Mouse (Mus musculus) neural tube, embryonic 13.5 days (tissue): Measurements from ENCODE around the gene Mcrip1. TPM values are rescaled to one million over a fixed set of nuclear protein-coding genes. Genes with fewer than 3 reads are reported as not detected.

Experiments
- ATAC-seq: fragments of 200-750 bp; cut with Nextera tagmentation; 2 replicates; pipeline ENCODE4 v1.8.0; 2017; ENCODE audit warnings: low read depth, mild to moderate bottlenecking, moderate TSS enrichment, moderate library complexity
- H3K27ac ChIP-seq: fragments of 300-500 bp; sonication (generic); replicated peaks from 2 replicates; pipeline ENCODE4 v1.5.1; 2015; ENCODE audit warnings: moderate library complexity, mild to moderate bottlenecking, inconsistent platforms
- H3K27me3 ChIP-seq: fragments of 300-500 bp; sonication (generic); 2 replicates; pipeline ENCODE4 v1.6.1; 2015; ENCODE audit warnings: mild to moderate bottlenecking, inconsistent platforms
- H3K36me3 ChIP-seq: fragments of 300-500 bp; sonication (generic); 2 replicates; pipeline ENCODE4 v1.6.1; 2015; ENCODE audit warnings: mild to moderate bottlenecking, inconsistent platforms
- H3K4me1 ChIP-seq: fragments of 300-500 bp; sonication (generic); replicated peaks from 2 replicates; pipeline ENCODE4 v1.6.1; 2015; ENCODE audit warnings: inconsistent platforms
- H3K4me2 ChIP-seq: fragments of 300-500 bp; sonication (generic); 2 replicates; pipeline ENCODE4 v1.6.1; 2015; ENCODE audit warnings: inconsistent platforms, mild to moderate bottlenecking, moderate library complexity
- H3K4me3 ChIP-seq: fragments of 300-500 bp; sonication (generic); 2 replicates; pipeline ENCODE4 v1.5.1; 2015; ENCODE audit warnings: mild to moderate bottlenecking, inconsistent platforms
- H3K9ac ChIP-seq: fragments of 300-500 bp; sonication (generic); 2 replicates; pipeline ENCODE4 v1.6.1; 2015; ENCODE audit warnings: moderate library complexity, mild to moderate bottlenecking, inconsistent platforms
- H3K9me3 ChIP-seq: fragments of 300-500 bp; sonication (generic); 2 replicates; pipeline ENCODE4 v1.6.1; 2016; ENCODE audit warnings: inconsistent platforms
- WGBS: fragments of 180-500 bp; shearing (Covaris S2); methylation state at CpG from one replicate; pipeline ENCODE4 v1.1.7; 2015; 5-methylcytosine and 5-hydroxymethylcytosine counted together
- polyA plus RNA-seq: library from polyadenylated mRNA; unstranded; fragments of >200 nt; fragmentation: Nextera tagmentation; extraction: Ambion mirVana; gene quantifications from 2 replicates; pipeline ENCODE4 v1.2.1, GENCODE M21; 2015

Mcrip1 gene
- polyA plus RNA-seq, 1 experiment from 2014 or later = 236 TPM

DNA sequence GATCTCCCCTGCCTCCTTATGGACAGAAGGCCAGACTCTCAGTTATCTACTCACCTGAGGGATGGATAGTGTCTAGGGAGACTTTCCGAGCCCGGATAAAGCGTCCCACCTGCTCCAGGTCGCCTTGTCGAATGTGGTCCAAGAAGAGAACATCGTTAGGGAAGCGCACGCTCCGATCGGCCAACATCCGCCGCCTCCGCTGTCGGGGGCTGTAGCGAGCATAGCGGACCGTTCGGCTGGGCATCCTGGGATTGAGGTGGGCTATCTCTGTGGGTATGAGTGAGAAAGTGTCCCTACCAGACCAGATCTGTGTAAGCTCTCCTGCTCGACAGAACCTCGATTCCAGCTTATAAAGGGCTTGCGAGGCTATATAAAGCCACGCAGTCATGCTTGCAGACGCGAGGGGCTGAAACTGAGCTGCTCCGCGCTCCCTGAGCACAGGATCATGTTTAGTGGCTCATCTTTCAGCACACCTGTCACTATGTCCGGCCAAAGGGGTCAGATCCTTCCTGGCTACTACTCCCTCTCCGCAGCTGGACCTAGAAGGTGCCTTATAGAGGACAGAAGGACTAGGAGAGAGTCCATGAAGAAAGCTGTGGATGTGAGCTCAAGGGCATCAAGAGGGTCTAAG lies 1.4 kb upstream of the Mcrip1 start, which contains the start of gene Ppp1r27:
Gene Ppp1r27, minus strand, starts transcription at position 323 of the 631 bp plus-strand sequence.
- ATAC-seq = no peak
- WGBS = 94% methylated on average over 28 of the region's 28 CpGs
- Histone ChIP-seq H3K4me3 (peak within 1 kb of the TSS; percentile 91), H3K36me3 (no peaks in the 10 kb centered on the region), H3K27me3 (no peaks in the 10 kb centered on the region), H3K9ac (peak within 1 kb of the TSS; percentile 98), H3K4me1 (peaks cover 29% of the 10 kb centered on the region), H3K27ac (peak within 1 kb of the TSS; percentile 90), H3K9me3 (no peaks in the 10 kb centered on the region), H3K4me2 (peak within 1 kb of the TSS; percentile 96)

DNA sequence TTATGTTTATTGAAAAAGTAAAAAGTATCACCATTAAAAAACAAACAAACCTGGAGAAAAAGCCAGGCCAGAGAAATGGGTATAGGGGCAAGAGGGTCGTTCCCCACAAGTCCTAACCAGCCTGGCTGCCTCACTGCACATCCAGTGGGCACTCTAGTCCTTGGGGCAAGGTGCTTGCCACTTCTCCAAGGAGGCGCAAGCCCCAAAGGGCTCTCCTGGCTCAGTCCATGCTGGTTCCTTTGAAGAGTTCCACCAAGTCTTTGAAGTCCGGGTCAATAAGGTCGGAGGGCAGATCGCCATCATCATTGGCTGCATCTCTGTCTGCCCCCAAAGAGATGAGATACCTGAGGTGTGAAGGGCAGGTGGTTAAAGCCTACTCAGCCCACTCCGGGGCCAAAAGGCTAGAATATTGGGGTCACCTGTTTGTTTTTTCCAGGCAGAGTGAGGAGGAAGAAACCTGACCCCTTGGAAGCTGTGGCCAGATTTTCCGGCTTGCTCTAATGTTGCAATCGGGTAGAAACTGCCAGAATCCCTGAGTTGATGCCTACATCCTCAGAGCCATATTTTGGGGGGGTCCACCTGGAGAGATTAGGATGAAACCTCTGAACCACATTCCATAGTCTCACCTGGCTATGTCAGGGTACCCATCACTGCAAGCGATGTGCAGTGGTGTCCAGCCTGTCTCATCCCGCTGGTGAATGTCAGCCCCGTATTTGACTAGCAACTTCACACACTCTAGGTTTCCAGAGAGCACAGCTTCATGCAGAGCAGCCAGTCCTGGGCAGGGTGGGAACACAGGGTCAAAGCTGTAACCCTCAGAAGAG lies 671 bp upstream of the Mcrip1 start:
- no peaks in the 10 kb centered on the region for H3K9me3 ChIP-seq
- H3K4me2 ChIP-seq = peak overlapping the region; percentile 96
- H3K27me3 ChIP-seq = no peaks in the 10 kb centered on the region
- H3K9ac ChIP-seq = peak overlapping the region; percentile 98
- H3K4me3 ChIP-seq = peak overlapping the region; percentile 91
- peak; percentile 41; the same call in 1 of the 2 replicates for ATAC-seq
- 72% methylated on average over 11 of the region's 11 CpGs for WGBS
- H3K4me1 ChIP-seq = peaks cover 33% of the 10 kb centered on the region
- H3K36me3 ChIP-seq = peaks cover 4% of the 10 kb centered on the region; the same call in 1 of the 2 replicates
- H3K27ac ChIP-seq = peak overlapping the region; percentile 90

- Histone ChIP-seq H3K9me3 (no peaks in the 10 kb centered on the region), H3K36me3 (peaks cover 19% of the 10 kb centered on the region), H3K4me3 (peak overlapping the region; percentile 91), H3K4me2 (peak overlapping the region; percentile 96), H3K9ac (peak overlapping the region; percentile 98), H3K4me1 (peaks cover 33% of the 10 kb centered on the region), H3K27me3 (no peaks in the 10 kb centered on the region), H3K27ac (peak overlapping the region; percentile 90)
- no peak for ATAC-seq
- 32% methylated on average over 7 of the region's 7 CpGs for WGBS
Measured at GRCm38 (mm10) chr11:120548786-120549167, 750 bp downstream of the Mcrip1 start.

DNA sequence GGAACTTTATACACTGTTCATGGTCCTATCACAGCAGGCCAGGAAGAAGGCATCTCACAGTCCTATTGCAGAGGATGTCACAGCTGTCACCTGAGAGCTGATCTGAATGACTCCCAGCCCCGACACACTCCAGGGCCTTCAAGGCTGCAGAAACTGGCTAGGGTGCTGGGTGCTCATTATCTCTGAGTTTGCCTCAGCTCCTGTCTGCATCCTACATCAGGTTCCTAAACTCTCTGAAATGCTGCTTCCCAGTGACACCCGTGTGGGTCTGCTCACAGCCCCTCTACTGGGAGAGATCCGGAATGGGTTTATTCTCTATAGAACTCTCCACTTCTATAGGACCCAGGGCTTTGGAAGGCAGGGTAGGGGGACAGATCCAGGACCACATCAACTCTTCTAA lies 1.3 kb downstream of the Mcrip1 start:
- 88% methylated on average over 3 of the region's 3 CpGs for WGBS

GRCm38 (mm10) chr11:120547469-120547868 lies 2.1 kb downstream of the Mcrip1 start:
- Histone ChIP-seq H3K27me3 (no peaks in the 10 kb centered on the region), H3K36me3 (peaks cover 32% of the 10 kb centered on the region), H3K9ac (peak overlapping the region; percentile 12; the same call in 1 of the 2 replicates), H3K4me3 (no peak overlapping the region), H3K9me3 (no peaks in the 10 kb centered on the region), H3K4me1 (peaks cover 33% of the 10 kb centered on the region), H3K4me2 (0 out of 2 replicates have a peak overlapping the region, but pooled peaks have one; percentile 96), H3K27ac (no peak overlapping the region)
- WGBS = 57% methylated on average over 2 of the region's 2 CpGs
- ATAC-seq = no peak

More for the DNA sequence above, 1.3 kb downstream of the Mcrip1 start:
- H3K27me3 ChIP-seq = no peaks in the 10 kb centered on the region
- H3K4me1 ChIP-seq = peaks cover 33% of the 10 kb centered on the region
- no peak for ATAC-seq
- H3K9me3 ChIP-seq = no peaks in the 10 kb centered on the region
- peak overlapping the region; percentile 98 for H3K9ac ChIP-seq
- peak overlapping the region; percentile 96 for H3K4me2 ChIP-seq
- H3K36me3 ChIP-seq = peaks cover 24% of the 10 kb centered on the region
- no peak overlapping the region for H3K27ac ChIP-seq
- H3K4me3 ChIP-seq = peak overlapping the region; percentile 91

DNA sequence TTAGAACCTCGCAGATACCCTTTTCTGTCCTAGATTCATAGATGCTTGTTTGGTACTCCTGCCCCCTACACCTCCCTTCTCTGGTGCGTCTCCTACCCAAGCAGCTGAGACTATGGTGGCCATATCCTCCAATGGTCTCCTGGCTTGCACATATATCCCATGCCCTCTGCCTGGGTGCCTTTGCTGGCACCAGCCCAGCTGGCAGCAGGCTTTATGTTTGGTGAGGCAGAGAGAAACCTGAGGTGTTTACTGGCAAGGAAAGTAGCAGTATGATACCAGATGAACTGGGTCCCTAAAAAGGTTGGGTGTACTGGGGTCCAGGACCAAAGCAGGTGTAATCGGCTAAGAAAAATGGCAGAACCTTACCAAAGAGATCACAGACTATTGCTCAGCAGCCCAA lies 3.6 kb downstream of the Mcrip1 start:
- Histone ChIP-seq H3K27me3 (no peaks in the 10 kb centered on the region), H3K9me3 (no peaks in the 10 kb centered on the region), H3K27ac (no peak overlapping the region), H3K4me3 (no peak overlapping the region), H3K9ac (0 out of 2 replicates have a peak overlapping the region, but pooled peaks have one; percentile 17), H3K4me2 (no peak overlapping the region), H3K4me1 (peaks cover 33% of the 10 kb centered on the region), H3K36me3 (peaks cover 44% of the 10 kb centered on the region)
- no peak for ATAC-seq
- WGBS = 96% methylated on average over 3 of the region's 3 CpGs

DNA sequence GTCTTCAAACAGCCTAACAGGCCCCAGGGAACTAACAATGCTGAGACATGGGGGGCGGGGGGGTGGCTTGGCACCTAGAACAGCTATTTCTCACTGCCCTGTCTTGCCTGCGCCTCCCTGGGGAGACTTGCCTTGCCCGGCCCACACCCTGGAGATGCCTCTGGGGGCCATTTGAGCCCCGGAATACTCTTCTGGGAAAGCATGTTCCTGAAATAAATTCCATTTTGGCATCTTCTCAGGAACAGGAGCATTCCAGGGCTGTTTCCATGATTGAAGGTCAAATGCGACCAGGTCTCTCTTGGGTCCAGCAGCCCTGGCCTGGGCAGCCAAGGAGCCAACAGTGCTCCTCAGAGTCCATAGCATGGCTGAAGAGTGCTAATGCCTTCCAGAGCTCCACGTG lies 7.2 kb downstream of the Mcrip1 start:
- H3K4me1 ChIP-seq = peaks cover 32% of the 10 kb centered on the region
- H3K4me2 ChIP-seq = no peak overlapping the region
- no peak overlapping the region for H3K4me3 ChIP-seq
- H3K9me3 ChIP-seq = no peaks in the 10 kb centered on the region
- no peaks in the 10 kb centered on the region for H3K27me3 ChIP-seq
- H3K27ac ChIP-seq = no peak overlapping the region
- H3K9ac ChIP-seq = no peak overlapping the region
- 85% methylated on average over 6 of the region's 6 CpGs for WGBS
- no peak for ATAC-seq
- peaks cover 44% of the 10 kb centered on the region for H3K36me3 ChIP-seq

- no peak overlapping the region for H3K4me3 ChIP-seq
- H3K4me2 ChIP-seq = no peak overlapping the region
- peaks cover 44% of the 10 kb centered on the region for H3K36me3 ChIP-seq
- 53% methylated on average over 4 of the region's 4 CpGs for WGBS
- peaks cover 29% of the 10 kb centered on the region for H3K4me1 ChIP-seq
- no peaks in the 10 kb centered on the region for H3K9me3 ChIP-seq
- H3K27ac ChIP-seq = no peak overlapping the region
- no peak for ATAC-seq
- H3K9ac ChIP-seq = no peak overlapping the region
- H3K27me3 ChIP-seq = no peaks in the 10 kb centered on the region
Measured at GRCm38 (mm10) chr11:120541907-120542306, 7.6 kb downstream of the Mcrip1 start.

GRCm38 (mm10) chr11:120539285-120540014 lies 10.1 kb downstream of the Mcrip1 start:
- Histone ChIP-seq H3K4me2 (no peak overlapping the region), H3K27me3 (peaks cover 4% of the 10 kb centered on the region), H3K4me3 (no peak overlapping the region), H3K4me1 (peaks cover 23% of the 10 kb centered on the region), H3K36me3 (peaks cover 32% of the 10 kb centered on the region), H3K9me3 (no peaks in the 10 kb centered on the region), H3K9ac (peak overlapping the region; percentile 49), H3K27ac (peak overlapping the region; percentile 75)
- WGBS = 28% methylated on average over 10 of the region's 10 CpGs
- ATAC-seq = peak; percentile 76

GRCm38 (mm10) chr11:120538955-120539284 lies 10.6 kb downstream of the Mcrip1 start:
- Histone ChIP-seq H3K9ac (no peak overlapping the region), H3K4me2 (no peak overlapping the region), H3K9me3 (no peaks in the 10 kb centered on the region), H3K4me1 (peaks cover 23% of the 10 kb centered on the region), H3K27ac (peak overlapping the region; percentile 75), H3K36me3 (peaks cover 26% of the 10 kb centered on the region), H3K27me3 (peaks cover 9% of the 10 kb centered on the region), H3K4me3 (no peak overlapping the region)
- ATAC-seq = no peak
- 57% methylated on average over 8 of the region's 8 CpGs for WGBS

DNA sequence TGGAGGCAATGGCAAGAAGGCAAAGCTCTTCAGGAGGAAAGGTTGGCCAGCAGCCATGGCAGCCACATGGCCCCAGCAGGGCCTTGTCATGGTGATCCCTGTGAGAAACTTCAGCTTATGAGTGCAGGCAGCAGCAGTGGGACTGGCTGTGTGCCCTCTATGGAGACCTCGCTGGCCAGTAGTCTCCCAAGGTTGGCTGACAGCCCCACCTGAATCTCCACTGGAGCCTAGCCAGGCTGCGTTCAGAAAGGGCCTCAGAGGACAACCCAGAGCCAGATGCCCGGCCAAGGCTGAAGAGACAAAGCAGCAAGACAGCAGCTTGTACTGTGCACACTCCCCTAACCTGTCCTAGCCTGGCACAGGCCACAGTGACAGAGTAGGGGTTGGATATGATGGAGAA lies 11.0 kb downstream of the Mcrip1 start:
- WGBS = 78% methylated on average over 3 of the region's 3 CpGs

DNA sequence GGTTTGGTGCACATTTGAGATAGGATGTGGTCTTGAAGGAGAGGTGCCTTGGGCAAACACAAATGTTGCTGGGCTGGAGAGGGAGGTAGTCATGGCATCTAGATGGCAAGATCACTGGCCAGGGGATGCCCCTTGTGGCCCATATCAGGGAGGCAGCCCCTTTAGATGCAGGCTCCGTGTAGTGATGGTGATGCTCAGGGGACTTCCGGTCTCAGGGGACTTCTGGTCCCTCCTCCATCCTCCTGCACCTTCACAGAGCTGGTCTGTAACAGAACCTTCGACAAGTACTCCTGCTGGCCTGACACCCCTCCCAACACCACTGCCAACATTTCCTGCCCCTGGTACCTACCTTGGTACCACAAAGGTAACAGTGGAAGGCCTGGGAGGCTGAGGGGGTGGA lies 13.7 kb downstream of the Mcrip1 start:
- H3K9me3 ChIP-seq = no peaks in the 10 kb centered on the region
- 88% methylated on average over 3 of the region's 3 CpGs for WGBS
- H3K9ac ChIP-seq = no peak overlapping the region
- peaks cover 28% of the 10 kb centered on the region for H3K4me1 ChIP-seq
- no peak for ATAC-seq
- no peak overlapping the region for H3K4me2 ChIP-seq
- no peaks in the 10 kb centered on the region for H3K36me3 ChIP-seq
- H3K27ac ChIP-seq = no peak overlapping the region
- H3K27me3 ChIP-seq = peaks cover 40% of the 10 kb centered on the region
- H3K4me3 ChIP-seq = no peak overlapping the region

More for the DNA sequence above, 11.0 kb downstream of the Mcrip1 start:
- Histone ChIP-seq H3K27ac (peak overlapping the region; percentile 75; the same call in 1 of the 2 replicates), H3K4me3 (no peak overlapping the region), H3K36me3 (peaks cover 22% of the 10 kb centered on the region), H3K9ac (no peak overlapping the region), H3K27me3 (peaks cover 13% of the 10 kb centered on the region), H3K4me1 (peaks cover 23% of the 10 kb centered on the region), H3K9me3 (no peaks in the 10 kb centered on the region), H3K4me2 (no peak overlapping the region)
- no peak for ATAC-seq
